Mouse (Mus musculus) kidney, adult 2 months (tissue): ENCODE data around the gene Prdm16. TPM values are rescaled to one million over a fixed set of nuclear protein-coding genes. Genes with fewer than 3 reads are reported as not detected.
A peak's percentile ranks its signal among the peaks of the same experiment; 100 is the strongest.

Source experiments
- DNase-seq: peaks from one replicate; pipeline ENCODE4 v3.0.0; 2021
- H3K27ac ChIP-seq: fragments of 200-500 bp; 2 replicates; pipeline ENCODE4 v1.5.1; 2012; ENCODE audit warnings: low read depth, low read length, control low read depth, inconsistent platforms; ENCODE audit not compliant: insufficient read depth
- H3K27me3 ChIP-seq: fragments of 200-500 bp; replicated peaks from 2 replicates; pipeline ENCODE4 v1.6.1; 2012; ENCODE audit warnings: mild to moderate bottlenecking, moderate library complexity, low read length, inconsistent platforms; ENCODE audit not compliant: control insufficient read depth, insufficient read depth
- H3K36me3 ChIP-seq: fragments of 200-500 bp; 2 replicates; pipeline ENCODE4 v1.6.1; 2012; ENCODE audit warnings: mild to moderate bottlenecking, moderate library complexity, low read length, inconsistent platforms; ENCODE audit not compliant: control insufficient read depth, insufficient read depth
- H3K4me1 ChIP-seq: fragments of 200-500 bp; 2 replicates; pipeline ENCODE4 v1.6.1; 2011; ENCODE audit warnings: low read length; ENCODE audit not compliant: control insufficient read depth, insufficient read depth
- H3K4me3 ChIP-seq: fragments of 200-500 bp; 2 replicates; pipeline ENCODE4 v1.5.1; 2011; ENCODE audit warnings: mild to moderate bottlenecking, low read depth, low read length, control low read depth; ENCODE audit not compliant: insufficient read depth
- CTCF ChIP-seq: fragments of 200-500 bp; conservative IDR thresholded peaks from 2 replicates; pipeline ENCODE4 v1.5.1; 2011; ENCODE audit warnings: low read depth, mild to moderate bottlenecking, control low read depth, low read length, moderate library complexity, mixed read lengths; ENCODE audit not compliant: insufficient read depth, insufficient read length
- POLR2A ChIP-seq: fragments of 200-500 bp; IDR thresholded peaks from one replicate; pipeline ENCODE4 v1.6.1; 2011; ENCODE audit warnings: low read depth, low read length, control low read depth
- WGBS: fragments of 180-500 bp; shearing (Covaris S2); methylation state at CpG from one replicate; pipeline ENCODE4 v1.1.7; 2018; 5-methylcytosine and 5-hydroxymethylcytosine counted together
- polyA plus RNA-seq: library from polyadenylated mRNA; depleted of rRNA; stranded (reverse); fragments of >200 nt; gene quantifications from 2 replicates; pipeline ENCODE4 v1.2.3, GENCODE M21; 2012

Prdm16 gene
- polyA plus RNA-seq, 1 experiment: 7.1 TPM

DNA sequence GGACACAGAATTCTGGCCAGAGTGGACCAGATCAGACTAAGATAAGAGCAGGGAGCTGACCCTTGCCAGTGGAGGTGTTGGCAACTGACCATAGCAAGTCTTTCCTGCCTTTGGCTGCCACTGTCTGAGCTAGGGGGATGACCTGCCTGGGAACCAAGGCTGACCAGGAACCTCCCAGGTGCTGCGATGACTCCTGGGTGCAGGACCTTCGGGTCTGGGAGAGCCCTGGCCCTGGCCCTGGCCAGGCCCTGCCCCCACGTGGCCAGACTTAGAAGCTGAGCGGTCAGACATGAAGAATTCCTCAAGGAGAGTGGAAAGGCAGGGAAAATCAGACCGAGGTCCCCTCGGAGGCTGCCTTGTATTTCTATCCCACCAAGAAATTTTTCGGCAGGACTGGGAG, 2.5 kb upstream of the Prdm16 start:
- 0 out of 2 replicates have a peak, but pooled peaks cover 5% of the 10 kb centered on the region for H3K27me3 ChIP-seq
- DNase-seq: peak; percentile 71
- TF ChIP-seq CTCF: peak; percentile 38; the same call in 1 of the 2 replicates
- no peak for TF ChIP-seq POLR2A
- WGBS: 3% methylated on average over 7 of the region's 7 CpGs
- H3K4me1 ChIP-seq: 0 out of 2 replicates have a peak, but pooled peaks cover 3% of the 10 kb centered on the region
- no peaks in the 10 kb centered on the region for H3K36me3 ChIP-seq
- H3K4me3 ChIP-seq: peak overlapping the region; percentile 24
- H3K27ac ChIP-seq: peak overlapping the region; percentile 84

DNA sequence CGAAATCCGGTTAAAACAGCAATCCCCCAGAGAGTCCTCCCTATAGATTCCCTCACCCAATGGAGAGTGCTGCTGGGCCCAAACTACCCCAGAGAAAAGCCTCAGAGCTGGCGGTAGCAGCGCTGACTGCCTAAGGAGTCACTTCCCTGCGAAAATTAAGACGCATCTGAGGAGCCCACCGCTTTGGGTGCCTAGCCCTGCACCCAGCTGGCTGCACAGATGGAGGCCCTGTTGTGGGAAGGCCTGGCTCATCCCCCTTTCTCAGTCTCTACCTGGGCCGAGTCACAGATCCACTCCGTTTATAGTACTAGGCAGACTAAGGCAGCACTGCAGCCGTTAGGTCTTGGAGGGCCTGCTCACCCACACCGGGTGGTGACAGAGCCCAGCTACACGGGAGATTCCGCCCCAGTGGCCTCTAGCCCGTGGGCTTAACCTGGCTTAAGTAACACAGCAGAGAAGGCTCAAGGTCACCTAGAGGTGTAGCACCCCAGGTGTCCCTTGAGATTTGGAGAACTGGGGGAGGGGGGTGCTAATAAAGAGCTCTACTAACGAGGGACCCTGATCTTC, 1.7 kb upstream of the Prdm16 start:
- 0 out of 2 replicates have a peak, but pooled peaks cover 5% of the 10 kb centered on the region for H3K27me3 ChIP-seq
- WGBS: 11% methylated on average over 15 of the region's 15 CpGs
- DNase-seq: peak; percentile 48
- H3K36me3 ChIP-seq: no peaks in the 10 kb centered on the region
- H3K4me1 ChIP-seq: no peaks in the 10 kb centered on the region
- no peak for TF ChIP-seq POLR2A
- TF ChIP-seq CTCF: no peak
- peak overlapping the region; percentile 84 for H3K27ac ChIP-seq
- peak overlapping the region; percentile 55 for H3K4me3 ChIP-seq

DNA sequence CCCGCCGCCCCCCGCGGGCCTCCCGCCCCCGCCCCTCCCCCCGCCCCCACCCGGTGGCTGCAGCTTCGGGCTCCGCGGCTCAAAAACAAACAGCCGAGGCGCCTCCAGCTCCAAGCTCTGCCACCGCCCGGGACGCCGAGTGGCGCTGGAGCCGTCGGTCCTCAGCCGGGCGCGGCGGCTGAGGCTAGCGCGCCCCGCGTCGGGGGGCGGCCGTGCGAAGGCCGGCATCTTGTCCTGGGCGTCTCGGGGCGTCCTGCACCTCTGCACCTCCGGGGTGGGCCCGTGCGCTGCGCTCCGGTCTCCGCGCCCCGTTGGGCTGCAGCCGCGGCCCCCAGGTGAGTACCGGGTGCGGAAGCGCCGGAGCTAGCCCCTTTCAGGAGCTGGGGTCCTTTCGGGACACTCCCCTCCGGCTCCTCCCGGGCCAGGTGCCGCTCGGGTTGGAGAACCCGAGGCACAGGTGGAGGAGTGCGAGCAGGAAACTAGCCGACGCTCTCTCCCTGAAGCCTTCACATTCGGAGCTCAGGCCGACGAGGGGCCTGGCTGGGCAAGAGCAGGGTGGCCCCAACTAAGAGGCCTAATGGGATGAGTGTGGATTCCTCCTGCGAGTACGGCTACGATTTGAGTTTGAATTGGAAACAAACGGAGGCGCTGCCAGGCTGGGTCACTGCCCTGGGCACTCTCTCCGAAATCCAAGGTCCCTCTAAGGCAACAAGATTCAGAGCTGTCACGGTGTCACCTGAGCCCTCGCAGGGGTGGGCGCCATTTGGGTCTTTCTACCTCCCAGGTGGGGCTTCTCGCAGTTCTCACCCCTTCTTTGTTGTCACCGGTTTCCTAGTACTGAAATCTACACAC, 1.0 kb upstream of the Prdm16 start:
- no peaks in the 10 kb centered on the region for H3K4me1 ChIP-seq
- H3K27ac ChIP-seq: peak overlapping the region; percentile 84
- DNase-seq: no peak
- WGBS: 2% methylated on average over 71 of the region's 73 CpGs
- TF ChIP-seq POLR2A (no peak), CTCF (no peak)
- no peaks in the 10 kb centered on the region for H3K36me3 ChIP-seq
- 0 out of 2 replicates have a peak, but pooled peaks cover 5% of the 10 kb centered on the region for H3K27me3 ChIP-seq
- H3K4me3 ChIP-seq: peak overlapping the region; percentile 55

DNA sequence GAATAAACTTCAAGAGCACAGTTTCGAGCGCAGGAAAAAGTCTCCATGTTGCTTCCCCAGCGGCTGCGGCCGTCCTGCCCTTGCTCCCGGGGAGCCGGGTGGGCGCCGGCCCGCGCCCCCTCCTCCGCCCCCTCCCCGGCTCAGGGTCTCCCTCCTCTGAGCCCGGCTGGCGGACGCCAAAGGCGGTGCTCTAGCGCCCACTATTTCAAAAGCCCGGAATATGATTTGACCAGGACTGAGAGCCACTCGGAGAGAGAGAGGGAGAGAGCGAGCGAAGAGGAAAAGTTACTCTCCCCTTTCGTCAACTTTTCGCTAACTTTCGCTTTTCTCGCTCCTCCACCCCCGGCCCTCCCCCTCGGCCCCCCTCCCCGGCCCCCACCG, 630 bp downstream of the Prdm16 start:
- under 1% methylated on average over 28 of the region's 30 CpGs for WGBS
- Histone ChIP-seq H3K4me1 (no peaks in the 10 kb centered on the region), H3K27ac (peak overlapping the region; percentile 86), H3K36me3 (no peaks in the 10 kb centered on the region), H3K4me3 (peak overlapping the region; percentile 55), H3K27me3 (0 out of 2 replicates have a peak, but pooled peaks cover 5% of the 10 kb centered on the region)
- TF ChIP-seq CTCF: 0 out of 2 replicates have a peak, but pooled peaks have one; percentile 1
- TF ChIP-seq POLR2A: no peak
- DNase-seq: peak; percentile 59

DNA sequence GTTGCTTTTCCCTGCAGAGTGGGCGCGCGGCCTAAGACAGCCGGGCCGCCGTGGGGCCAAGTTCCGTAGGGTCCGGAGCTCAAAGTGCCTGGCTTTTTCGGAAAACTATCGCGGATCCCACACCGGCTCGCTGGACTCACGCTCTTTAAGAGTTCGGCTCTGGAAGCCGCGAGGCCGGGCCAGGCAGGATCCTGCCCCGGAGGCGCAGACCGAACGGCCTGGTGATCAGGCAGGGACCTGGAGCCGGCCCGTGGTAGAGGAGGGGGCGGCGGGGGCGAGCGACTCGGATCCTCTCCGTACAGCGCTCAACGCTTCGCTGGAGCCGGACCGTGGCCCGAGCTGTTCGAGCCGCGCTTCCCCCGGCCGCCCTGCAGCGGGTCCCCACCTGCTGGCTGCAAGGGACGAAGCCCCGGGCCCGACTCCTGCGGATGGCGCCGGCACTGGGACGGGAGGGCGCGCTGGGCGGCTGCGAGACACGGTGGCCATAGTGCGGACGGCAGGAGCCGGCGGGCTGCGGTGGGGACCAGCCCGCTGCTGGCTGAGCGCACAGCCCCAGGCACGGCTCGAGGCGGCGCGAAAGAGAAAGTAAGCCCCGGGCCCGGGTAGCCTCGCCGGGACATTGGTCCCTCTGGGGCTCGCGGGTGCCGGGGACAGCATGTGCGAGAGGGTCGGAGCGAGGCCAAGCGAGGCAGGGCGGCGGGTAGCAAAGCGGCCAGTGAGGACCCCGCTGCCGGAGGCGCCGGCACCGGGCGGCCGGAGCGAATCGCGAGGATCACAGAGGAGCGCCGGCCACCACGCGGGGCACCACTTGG, 1.2 kb downstream of the Prdm16 start:
- H3K27me3 ChIP-seq: 0 out of 2 replicates have a peak, but pooled peaks cover 5% of the 10 kb centered on the region
- no peaks in the 10 kb centered on the region for H3K36me3 ChIP-seq
- peak overlapping the region; percentile 86 for H3K27ac ChIP-seq
- H3K4me1 ChIP-seq: no peaks in the 10 kb centered on the region
- TF ChIP-seq CTCF (no peak), POLR2A (no peak)
- no peak for DNase-seq
- H3K4me3 ChIP-seq: peak overlapping the region; percentile 55
- WGBS: under 1% methylated on average over 92 of the region's 94 CpGs

DNA sequence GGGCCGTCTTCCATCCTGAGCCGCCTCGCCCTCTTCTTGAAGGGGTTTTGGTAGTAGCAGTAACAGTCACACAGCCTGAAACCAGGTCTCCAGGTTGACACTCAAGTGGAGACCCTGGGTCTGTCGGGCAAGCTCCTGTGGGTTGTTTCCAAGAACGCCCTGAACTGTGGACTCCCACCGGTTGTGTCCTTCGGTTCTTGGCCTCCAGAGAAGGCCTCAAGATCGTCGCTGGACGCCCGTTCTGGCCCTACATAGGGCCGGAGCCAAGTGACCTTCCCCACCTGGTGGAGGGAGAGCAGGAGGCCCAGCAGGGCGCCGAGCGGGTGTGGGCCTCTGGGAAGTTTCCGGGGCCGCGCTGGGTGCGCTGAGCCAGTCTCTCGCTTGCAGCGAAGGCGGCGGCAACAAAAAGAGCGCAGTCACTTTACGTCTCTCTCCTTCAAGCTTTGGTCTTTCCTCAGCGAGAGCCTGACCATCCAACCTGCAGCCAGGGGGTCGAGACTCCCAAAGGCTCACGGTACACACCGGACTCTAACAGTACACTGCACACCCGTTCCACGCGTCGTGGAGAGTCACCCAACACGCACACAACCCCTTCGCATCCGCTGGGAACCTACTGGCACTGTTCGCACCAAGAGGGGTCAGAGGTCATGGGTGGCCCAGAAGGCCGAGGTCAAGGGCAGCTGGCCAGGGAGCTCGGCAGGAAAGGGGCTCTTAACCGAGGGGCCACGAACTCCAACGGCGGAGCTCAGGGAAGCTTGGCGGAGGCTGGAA, 2.0 kb downstream of the Prdm16 start:
- TF ChIP-seq CTCF: no peak
- no peak for TF ChIP-seq POLR2A
- DNase-seq: peak; percentile 36
- Histone ChIP-seq H3K4me1 (no peaks in the 10 kb centered on the region), H3K27me3 (0 out of 2 replicates have a peak, but pooled peaks cover 5% of the 10 kb centered on the region), H3K36me3 (no peaks in the 10 kb centered on the region), H3K27ac (peak overlapping the region; percentile 86), H3K4me3 (peak overlapping the region; percentile 55)
- 24% methylated on average over 44 of the region's 44 CpGs for WGBS
